Mouse (Mus musculus): Measurements from ENCODE around the gene Tmem150c. TPM values are rescaled to one million over a fixed set of nuclear protein-coding genes. Genes with fewer than 3 reads are reported as not detected.

Gene Tmem150c
- total and polyA plus RNA-seq, 3 experiments = 3.9 to 7.7 (median 6.3) TPM

DNA sequence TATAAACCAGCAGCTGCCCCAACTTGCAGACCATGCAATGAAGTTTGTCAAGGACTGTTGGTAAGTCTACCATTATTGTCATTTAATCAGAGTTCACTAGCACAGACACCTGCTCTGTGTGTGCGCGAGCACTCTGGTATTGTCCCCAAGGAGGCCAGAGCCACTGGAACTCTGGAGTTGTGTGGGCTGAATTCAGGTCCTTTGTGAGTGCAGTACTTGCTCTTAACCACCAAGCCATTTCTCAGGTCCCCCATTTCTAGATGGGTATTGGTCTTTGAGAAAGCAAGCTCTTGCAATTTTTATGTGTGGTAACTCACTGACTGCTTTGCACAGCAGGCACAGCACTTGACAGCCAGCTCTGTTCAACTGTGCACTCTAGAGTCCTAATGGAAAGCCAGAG lies 127.5 kb downstream of the Tmem150c start:
- no peak overlapping the region for H3K27ac ChIP-seq
- H3K9ac ChIP-seq (ENCODE audit: low read depth, low read length) = no peak overlapping the region
- 96% methylated on average over 2 of the region's 2 CpGs for WGBS
- intact Hi-C loops (cut with DNase I) = no loop called here
- peaks cover 30% of the 10 kb centered on the region for H3K36me3 ChIP-seq (ENCODE audit: control insufficient read depth, insufficient read depth, low read length)
- H3K79me2 ChIP-seq (replicated peaks; ENCODE audit: control insufficient read depth, insufficient read depth, low read length) = no peaks in the 10 kb centered on the region; the same call in none of the 2 replicates
- TF ChIP-seq CTCF (IDR thresholded peaks at IDR 0.05) (0 out of 2 replicates have a peak, but pooled peaks have one; percentile 1), EP300 (IDR thresholded peaks at IDR 0.05; ENCODE audit: insufficient read depth, low read depth, low read length) (no peak), POLR2A (IDR thresholded peaks at IDR 0.05; ENCODE audit: insufficient read depth, low read depth, low read length) (no peak)
- H3K4me3 ChIP-seq = no peak overlapping the region
- peaks cover 4% of the 10 kb centered on the region for H3K4me1 ChIP-seq (ENCODE audit: control insufficient read depth, insufficient read depth, low read length)
- DNase-seq = no peak
- H3K27me3 ChIP-seq (ENCODE audit: control insufficient read depth, insufficient read depth, low read length) = no peaks in the 10 kb centered on the region

- Histone ChIP-seq H3K4me3 (no peak overlapping the region), H3K27ac (no peak overlapping the region), H3K27me3 (ENCODE audit: control insufficient read depth, insufficient read depth, low read length) (no peaks in the 10 kb centered on the region), H3K79me2 (replicated peaks; ENCODE audit: control insufficient read depth, insufficient read depth, low read length) (no peaks in the 10 kb centered on the region; the same call in 1 of the 2 replicates), H3K4me1 (ENCODE audit: control insufficient read depth, insufficient read depth, low read length) (peaks cover 2% of the 10 kb centered on the region), H3K9ac (ENCODE audit: low read depth, low read length) (no peak overlapping the region), H3K36me3 (ENCODE audit: control insufficient read depth, insufficient read depth, low read length) (peaks cover 20% of the 10 kb centered on the region)
- 9% methylated on average over 6 of the region's 6 CpGs for WGBS
- DNase-seq = peak in 1 of 2 experiments; percentile 15
- TF ChIP-seq CTCF (IDR thresholded peaks at IDR 0.05) (no peak), EP300 (IDR thresholded peaks at IDR 0.05; ENCODE audit: insufficient read depth, low read depth, low read length) (no peak), POLR2A (IDR thresholded peaks at IDR 0.05; ENCODE audit: insufficient read depth, low read depth, low read length) (no peak)
- intact Hi-C loops (cut with DNase I) = no loop called here
Measured at GRCm38 (mm10) chr5:100030069-100030468, 129.5 kb downstream of the Tmem150c start.

Other genes starting within 250 kb of the Tmem150c start
- gene Hnrnpd, start 180.9 kb downstream of the Tmem150c start, total RNA-seq (2021) = 10 to 100 TPM; 83.0 to 90.3 TPM
- 10.2 and 14.3 TPM in 2 replicates for gene Hnrnpd, start 180.9 kb downstream of the Tmem150c start, polyA plus RNA-seq (2012; rRNA removed)
- 1 to 10 TPM; 1.1 to 1.2 TPM for gene 4930524J08Rik, start 180.7 kb downstream of the Tmem150c start, total RNA-seq (2021)
- 0.84 TPM in 1 of 2 replicates, not detected in the other for gene 4930524J08Rik, start 180.7 kb downstream of the Tmem150c start, polyA plus RNA-seq (2012; rRNA removed)
- gene Hnrnpdl, start 120.1 kb downstream of the Tmem150c start, total RNA-seq (2021) = 10 to 100 TPM; 57.1 to 57.3 TPM
- 44.1 and 69.7 TPM in 2 replicates for gene Hnrnpdl, start 120.1 kb downstream of the Tmem150c start, polyA plus RNA-seq (2012; rRNA removed)
- 1 to 10 TPM; 8.4 to 8.8 TPM for gene Enoph1, start 119.8 kb downstream of the Tmem150c start, total RNA-seq (2021)
- gene Enoph1, start 119.8 kb downstream of the Tmem150c start, polyA plus RNA-seq (2012; rRNA removed) = 12.6 and 13.3 TPM in 2 replicates

Measured in heart, adult 2 months (tissue).